Mouse (Mus musculus) megakaryocyte progenitor cell, adult 5-6 weeks (primary cell): ENCODE results near the gene Dchs1. TPM values are rescaled to one million over a fixed set of nuclear protein-coding genes. Genes with fewer than 3 reads are reported as not detected.
A peak's percentile ranks its signal among the peaks of the same experiment; 100 is the strongest.

ENCODE experiments used
- ATAC-seq: replicated peaks from 2 replicates; pipeline ENCODE4 v1.8.0; 2016; ENCODE audit warnings: mild to moderate bottlenecking, moderate TSS enrichment, inconsistent platforms; ENCODE audit not compliant: poor library complexity
- total RNA-seq, 2 experiments: library from RNA; stranded (forward) in 1 of 2; stranded (reverse) in 1 of 2; fragments of 157-497, 149-512 nt in 1 of 2; fragments of 200-1000 nt in 1 of 2; gene quantifications; 2 replicates each; pipeline versions ENCODE4 v1.2.3 to v1.2.4; 2015 to 2017

Gene Dchs1
- total RNA-seq, 2 experiments from 2014 or later: 0.07 TPM; not detected in 1

DNA sequence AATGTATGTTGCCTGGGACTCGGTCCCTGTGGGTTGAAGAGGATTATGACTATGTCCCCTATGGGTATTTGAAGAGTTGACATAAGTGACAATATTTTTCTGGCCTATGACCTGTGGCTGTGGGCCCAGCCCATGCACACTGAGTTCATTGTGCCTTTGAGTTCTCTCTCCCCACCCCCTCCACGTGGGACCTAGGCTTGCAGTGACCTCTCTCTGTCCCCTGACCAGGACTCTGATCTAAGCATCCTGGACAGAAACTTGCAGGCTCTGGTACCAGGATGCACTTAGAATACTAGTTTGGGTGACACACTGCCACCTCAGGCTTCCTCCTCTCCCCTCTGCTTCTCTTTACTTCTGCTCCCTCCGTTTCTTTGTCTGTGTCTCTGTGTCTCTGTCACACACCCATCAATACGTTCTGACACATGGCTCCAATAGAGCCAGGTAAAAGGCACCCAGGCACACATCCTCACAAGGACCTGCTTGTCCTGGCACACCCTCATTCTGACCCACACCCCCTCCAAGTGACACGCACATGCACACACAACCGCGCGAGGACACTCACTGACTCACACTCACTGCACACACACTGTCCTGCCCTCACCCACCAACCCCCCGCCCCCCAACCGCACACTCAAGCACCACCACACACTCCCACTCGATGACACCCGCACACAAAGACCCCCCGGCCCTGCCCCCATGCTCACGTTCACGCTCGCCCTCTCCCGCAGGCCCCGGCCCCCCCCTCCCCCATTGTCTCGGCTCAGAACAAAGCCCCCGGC, 759 bp downstream of the Dchs1 start:
- peak; percentile 32 for ATAC-seq

DNA sequence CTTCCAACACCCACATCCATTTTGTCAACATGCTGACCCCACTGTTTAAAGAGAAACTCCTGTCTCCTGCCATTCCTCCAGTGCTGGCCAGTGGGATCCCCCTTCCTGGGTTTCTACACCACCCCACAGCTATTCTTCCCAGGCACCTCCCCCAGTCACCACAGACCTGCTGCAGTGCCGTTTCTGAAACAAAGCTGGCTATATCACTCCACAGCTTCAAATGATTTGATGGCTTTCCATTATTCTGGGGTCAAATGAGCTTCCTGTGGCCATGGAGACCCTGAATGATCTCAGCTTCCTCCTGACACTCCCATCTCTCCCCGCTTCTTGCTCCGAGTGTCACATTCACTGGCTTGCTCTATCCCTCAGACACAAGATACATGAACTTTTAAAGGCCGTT, 2.9 kb downstream of the Dchs1 start:
- no peak for ATAC-seq

DNA sequence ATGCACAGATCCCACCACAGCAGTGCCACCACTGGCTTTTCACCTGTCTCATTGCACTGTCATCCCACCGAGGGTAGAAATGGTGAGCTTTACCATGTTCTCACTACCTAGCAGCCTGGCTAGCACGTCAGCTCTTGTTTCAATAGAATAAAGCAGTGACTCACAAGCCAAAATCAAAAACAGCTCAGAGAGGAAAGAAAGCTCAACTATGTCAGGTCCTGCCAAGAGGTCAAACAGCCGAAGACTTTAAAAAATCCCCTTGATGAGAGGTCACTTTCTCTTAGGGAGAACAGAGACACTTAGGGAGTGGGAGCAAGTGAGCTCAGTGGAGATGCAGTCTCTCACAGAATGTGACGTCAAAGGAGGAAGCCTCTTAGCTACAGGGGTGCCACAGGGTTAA, 3.6 kb downstream of the Dchs1 start:
- no peak for ATAC-seq

DNA sequence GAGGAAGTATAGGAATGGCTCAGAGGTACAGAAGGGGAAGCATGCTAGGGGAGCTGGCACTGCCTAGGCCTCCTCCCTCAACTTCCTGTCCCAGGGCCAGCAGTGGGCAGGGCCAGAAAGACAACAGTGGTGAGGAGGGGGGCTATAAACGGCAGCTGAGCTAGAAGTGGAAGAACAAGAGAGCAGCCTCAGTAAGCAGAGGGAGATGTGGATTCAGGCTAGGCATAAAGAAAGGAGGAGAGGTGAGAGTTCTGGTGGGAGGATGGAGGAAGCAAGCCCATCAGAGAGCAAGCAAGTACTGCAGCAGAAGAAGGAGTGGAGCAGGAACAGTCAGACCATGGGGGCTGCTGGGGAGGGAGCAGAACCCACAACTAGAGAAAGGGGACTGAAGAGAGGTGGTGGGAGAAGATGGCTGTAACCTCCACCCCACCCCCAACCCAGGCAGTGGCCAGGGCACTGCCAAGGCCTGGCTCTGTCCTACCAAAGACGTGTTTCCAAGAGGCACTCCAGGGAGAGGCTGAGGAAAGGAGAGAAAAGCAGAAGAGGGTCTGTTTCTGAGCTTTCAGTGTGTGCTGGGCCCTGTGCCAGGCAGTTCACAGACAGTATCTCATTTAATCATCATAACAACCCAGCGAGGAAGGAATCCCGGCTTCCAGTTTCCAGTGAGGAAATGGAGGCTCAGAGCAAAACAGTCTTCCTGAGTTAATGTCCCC, 8.7 kb downstream of the Dchs1 start:
- peak; percentile 85 for ATAC-seq

DNA sequence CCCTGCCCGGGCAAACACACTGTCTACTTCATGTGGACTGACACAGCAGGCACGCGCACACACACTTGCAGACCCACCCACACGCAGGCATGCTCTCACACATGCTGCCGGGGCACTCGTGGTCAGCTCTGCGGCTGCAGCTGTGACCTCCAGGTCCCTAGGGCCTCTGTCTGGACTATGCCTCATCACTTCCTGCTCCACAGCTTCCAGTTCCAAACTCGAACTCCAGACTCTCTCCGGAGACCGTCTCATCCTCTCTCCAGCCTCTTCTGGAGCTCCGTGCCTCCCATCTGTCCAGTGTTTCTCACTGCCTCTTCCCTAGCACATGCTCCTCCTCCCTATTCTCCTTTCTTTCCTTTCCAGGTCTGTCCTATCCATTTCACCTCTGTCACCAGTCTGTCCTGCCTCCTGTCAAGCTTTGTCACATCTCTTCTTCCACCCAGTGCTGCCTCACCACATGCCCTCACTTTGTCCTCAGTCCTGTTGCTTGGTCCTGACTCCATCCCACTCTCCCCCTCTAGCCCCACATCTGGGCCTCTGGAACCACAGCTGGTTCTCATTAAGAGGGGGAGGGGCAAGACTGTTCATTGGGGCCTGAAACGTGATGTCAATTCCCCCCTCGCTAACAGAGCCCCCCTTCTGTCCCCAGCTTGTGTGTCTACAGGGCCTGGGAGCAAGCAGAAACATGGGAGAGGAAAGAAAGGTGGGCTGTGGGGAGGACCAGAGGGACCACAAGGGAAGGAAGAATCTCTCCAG, 9.5 kb downstream of the Dchs1 start:
- peak; percentile 57 for ATAC-seq

DNA sequence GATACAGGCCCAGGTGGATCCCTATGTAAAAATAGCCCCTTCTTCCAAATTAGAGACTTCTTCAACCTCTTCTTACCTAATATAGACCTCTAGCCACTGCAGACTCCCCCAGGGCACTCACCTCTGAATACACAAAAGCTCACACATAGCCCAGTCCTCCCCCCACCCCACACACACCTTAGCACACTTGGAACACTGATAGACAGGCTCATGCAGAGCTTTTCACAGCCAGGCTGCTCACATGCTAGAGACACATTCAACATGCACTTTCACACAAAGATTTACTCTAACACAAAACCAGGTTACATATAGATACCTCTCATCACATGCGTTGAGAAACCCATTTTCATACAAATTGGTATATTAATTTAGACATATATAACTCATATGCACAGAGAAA, 10.1 kb downstream of the Dchs1 start:
- ATAC-seq: no peak

DNA sequence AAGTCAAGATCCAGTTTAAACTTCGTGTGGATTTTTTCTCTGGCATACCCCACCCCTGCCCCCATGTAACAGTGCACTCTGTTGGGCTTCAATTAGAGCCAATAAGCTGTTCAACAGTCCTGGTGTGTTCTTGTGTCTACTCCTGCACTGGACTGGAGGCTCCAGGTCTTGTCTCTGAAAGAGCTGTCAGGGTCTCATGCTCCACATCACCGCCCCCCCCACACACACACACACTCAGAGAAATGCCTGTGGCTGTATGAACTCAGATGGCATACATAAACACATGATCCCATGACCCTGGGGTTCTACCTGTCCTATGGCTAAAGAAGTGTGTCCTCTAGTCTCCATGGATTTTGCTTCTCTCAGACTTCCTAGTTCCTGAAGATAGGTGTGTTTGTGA, 11.4 kb downstream of the Dchs1 start:
- no peak for ATAC-seq

DNA sequence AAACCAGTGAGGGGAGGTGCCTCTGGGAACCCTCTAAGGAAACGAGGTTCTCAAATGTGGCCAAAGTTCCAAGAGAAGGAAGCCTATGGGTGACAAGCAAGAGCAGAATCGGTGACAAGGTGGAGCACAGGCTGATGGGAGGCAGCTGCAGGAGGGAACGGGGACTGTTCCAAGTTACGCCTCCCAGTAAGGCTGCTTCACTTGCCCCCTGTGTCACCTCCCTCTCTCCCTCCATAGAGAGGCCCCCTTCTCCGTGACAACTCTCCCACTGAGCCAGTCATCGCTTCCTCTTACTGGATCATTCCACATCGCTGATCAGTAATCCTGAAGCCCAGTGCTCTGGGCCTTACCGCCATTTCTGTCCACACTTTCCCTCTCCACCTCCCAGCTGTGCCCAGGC, 12.8 kb downstream of the Dchs1 start:
- ATAC-seq: no peak

DNA sequence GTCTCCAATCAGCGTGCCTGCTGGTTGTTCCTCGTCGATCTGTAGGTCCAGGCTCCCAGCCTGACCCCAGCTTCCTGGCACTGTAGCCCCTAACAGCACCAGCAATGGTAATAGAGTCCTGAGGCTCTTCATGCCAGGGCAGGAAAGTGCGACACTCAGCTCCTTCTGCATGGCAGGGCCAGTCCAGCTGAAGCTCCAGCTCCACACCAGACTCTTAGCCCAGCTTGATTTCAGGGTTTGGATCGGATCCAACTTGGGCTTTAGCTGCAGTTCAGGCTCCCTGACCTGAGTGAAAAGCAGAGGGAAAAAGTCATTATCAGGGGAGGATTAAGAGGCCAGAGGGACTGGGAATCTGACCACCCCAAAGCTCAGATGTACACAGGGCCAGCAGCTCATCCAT, 14.4 kb downstream of the Dchs1 start:
- ATAC-seq: no peak

DNA sequence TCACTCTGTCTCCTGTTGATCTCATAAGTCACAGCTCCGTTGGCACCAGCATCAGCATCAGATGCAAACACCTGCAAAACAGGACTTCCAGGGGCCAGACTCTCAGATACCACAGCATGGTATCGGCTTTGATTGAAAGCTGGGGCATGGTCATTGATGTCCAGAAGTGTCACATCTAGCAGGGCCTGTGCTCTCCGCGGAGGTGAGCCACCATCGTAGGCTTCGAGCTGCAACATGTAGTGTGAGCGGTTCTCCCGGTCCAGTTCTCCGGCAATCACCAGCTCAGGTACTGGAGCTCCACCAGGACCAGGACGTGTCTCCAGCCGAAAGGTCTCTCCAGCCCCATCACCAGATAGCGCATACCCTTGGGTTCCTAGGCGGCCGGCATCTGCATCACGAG, 15.1 kb downstream of the Dchs1 start:
- no peak for ATAC-seq

DNA sequence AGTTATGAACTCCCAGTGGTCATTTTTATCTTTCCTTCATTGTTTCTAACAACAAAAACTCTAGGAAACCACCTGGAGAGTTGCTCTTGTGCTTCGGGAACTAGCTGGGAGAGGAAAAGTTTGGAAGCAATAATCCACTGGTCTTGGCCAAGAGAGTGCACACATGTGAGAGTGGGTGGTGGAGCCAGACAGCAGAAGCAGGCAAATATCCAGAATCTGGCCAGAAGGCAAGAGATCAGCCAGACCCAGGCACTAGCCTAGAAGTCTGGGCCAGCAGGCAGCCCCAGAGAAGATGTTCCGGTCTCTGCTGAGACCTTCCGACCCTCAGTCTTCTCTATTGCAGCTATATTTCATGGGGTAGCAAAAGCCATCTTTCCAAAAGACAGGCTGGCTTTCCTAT, 17.5 kb downstream of the Dchs1 start:
- ATAC-seq: no peak

DNA sequence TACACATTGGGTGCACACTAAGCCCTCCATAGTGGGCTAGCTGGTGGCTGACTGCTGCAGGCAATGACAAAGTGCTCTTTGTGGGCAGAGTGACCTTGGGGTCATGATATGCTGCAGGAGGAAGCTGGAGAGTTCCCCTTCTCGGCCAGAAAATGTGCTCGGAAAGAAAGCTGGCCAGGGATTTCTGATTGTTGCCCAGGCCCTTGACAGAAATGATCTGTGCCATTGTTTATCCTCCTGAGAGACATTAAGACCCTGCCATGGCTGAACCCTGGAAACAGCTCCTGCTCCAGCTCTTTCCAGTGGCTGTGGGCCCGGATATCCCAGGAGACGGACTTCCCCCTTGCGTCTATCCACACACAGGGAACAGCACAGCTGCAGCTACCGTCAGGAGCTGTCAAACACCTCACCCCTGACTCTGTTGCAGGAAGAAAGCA, 19.7 kb downstream of the Dchs1 start:
- ATAC-seq: peak; percentile 74

DNA sequence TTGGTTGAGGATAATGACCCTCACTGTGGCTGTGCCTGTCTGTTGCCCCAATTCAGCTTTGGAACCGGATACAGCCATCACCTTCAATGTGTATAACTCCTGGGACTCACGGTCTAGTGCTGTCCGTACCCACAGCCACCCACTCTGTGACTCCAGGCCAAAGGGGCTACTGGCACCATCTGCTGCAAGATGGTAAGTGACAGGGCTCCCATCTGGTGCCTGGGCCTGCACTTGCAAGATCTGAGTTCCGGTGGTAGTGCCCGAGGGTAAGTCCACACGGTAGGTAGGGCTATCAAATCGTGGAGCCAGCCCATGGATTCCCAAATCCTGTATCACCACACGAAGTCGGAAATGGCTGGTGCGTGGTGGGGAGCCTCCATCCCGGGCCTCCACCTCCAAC, 23.1 kb downstream of the Dchs1 start:
- ATAC-seq: no peak

DNA sequence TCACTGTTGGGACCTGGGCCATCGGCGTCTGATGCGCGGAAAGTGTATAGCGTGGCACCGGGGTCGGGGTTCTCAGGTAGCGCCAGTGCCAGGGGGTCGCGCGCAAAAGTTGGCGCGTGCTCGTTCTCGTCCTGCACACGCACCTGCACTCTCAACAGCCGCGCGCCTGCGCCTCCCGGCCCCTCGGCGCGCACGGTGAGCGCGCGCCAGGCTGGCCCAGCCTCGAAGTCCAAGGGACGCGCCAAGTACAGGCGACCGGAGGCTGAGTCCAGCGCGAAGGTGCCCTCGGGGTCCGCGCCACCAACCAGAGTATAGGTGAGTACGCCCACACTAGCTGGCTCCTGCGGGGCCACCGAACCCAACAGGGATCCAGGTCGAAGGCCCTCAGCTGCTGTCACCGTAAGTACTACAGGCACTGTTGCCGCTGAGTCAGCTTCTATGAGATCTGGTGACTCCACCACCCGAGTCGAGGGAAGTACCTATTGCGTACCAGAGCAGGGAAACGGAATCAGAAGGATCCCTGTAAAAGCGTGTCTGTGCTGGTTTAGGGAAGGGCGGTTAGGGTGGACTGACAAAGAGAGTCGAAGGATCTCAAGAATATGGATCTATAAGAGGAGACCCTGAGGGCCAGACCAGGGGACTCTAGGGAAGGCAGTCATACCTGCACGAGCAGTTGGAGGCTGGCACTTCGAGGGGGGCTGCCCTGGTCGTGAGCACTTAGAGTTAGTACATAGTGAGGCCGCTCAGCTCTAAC, 24.8 kb downstream of the Dchs1 start:
- ATAC-seq: peak; percentile 27; the same call in 1 of the 2 replicates

DNA sequence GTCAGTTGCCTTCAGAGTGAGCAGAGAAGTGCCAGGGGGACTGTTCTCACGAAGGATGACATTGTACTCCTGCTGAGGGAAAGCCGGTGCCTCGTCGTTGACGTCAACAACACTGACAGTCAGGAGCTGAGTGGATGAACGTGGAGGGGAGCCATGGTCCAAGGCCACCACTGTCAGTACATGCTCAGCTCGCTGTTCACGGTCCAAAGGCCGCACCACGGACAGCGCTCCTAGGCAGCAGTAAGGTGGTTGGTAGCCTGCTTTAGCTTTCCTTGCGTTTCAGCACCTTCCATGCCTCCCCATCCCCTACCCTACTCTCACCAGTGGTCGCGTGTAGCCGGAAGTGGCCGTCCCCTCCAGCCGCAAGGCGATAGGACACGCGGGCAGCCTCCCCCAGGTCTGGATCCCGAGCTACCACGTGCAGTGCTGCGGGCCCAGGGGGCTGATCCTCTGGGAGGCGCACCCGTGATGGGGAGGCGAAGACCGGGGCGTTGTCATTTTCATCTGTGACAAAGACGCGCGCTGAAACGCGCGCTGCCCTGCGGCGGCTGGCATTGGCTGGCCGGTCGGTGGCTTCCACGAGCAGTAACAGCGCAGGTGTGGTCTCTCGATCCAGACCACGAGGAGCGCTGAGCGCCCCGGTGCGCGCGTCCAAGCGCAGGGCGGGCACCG, 25.5 kb downstream of the Dchs1 start:
- ATAC-seq: peak; percentile 37

DNA sequence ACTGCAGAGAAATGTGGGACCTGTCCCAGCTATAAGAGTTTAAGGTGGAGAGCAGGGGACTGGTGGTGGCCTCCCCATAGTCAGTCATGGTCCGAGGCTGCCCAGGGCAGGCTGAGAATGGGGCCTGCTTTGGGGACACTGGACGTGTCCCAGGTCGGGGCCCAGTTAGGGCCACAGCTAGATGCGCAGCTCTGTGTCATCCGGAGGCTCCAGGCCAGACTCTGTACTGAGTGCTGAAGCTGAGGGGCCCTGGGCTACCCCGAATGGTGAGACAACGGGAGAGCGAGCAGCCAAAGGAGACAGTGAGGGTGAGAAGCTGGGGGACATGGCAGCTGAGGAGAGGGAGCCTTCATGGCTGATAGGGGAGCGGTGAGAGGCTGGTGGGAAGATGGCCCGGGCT, 34.2 kb downstream of the Dchs1 start:
- ATAC-seq: no peak

DNA sequence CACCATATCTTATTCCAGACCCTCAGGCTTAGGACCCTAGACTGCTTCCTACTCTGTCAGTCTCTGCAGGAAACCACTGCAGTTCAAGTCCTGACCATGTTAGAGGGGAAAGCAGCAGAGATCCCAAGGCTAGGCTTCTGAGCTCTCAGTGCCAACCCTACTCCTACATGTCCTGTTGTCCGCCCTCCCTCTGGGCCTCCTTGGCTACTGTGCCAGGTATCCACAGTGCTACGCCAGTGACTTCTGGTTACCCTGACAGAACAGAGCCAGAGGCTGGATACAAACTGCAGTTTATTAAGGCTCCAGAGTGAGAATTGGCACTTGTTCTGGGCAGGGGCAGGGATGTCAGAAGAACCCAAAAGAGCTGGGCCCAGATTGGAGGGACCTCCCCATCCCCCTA, 34.7 kb downstream of the Dchs1 start:
- no peak for ATAC-seq

DNA sequence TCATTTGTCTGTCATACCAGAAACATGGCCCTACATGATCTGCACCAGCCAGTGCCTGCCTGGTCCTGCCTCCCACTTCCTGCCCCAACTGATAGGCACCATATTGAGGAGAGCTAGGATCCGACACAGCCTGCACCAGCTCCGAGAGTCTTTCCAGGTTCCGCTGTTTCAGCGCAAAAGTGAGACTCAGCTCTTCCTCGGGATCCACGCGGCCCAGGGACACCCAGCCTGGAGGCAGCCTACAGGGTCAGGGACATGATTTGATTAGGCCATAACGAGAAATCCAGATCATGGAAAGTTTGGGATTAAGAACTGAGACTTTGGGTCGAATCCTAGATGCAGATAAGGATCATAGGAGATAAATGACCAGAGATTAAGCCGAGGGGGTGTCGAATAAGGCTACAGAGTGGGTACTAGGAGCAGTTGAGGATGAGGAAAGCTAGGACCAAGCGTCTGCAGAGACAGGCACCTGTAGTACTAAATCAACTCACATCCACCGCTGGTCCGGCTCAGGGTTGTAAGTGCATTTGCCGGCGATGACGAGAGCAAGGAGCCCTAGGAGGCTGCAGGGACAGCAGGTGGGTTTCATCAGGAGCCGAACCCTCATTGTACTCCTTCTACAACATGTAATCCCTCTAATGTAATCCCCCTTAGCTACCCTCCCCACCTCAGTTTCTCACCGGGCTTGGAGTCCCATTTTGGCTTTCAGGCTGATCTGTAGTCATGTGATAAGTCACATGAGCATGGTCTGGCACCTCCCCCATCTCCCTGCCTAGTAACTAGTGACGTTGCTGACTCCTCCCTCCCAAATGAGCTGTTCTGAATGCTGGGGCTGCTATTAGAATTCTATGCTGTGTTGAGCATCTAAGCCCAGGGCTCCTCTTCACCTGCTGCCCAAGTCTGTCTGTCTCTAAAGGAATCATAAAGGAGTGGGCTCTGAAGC, 35.7 kb downstream of the Dchs1 start, which contains the start of gene Tpp1:
Gene Tpp1, minus strand, starts transcription at position 745 of the 943 bp plus-strand sequence.
- ATAC-seq: peak; percentile 95

DNA sequence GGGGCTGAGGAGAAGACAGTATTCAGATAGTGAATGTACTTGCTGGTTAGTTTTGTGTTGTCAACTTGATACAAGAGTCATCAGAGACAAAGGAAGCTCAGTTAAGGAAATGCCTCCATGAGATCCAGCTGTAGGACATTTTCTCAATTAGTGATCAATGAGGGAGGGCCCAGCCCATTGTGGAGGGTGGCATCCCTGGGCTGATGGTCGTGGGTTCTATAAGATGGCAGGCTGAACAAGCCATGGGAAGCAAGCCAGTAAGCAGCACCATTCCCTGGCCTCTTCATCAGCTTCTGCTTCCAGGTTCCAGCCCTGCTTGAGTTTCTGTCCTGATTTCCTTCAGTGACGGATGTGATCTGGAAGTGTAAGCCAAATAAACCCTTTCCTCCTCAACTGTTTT, 39.7 kb downstream of the Dchs1 start:
- no peak for ATAC-seq
